Comparison of ENCODE assay signal across 13 mouse cellular contexts in the genomic region with DNA sequence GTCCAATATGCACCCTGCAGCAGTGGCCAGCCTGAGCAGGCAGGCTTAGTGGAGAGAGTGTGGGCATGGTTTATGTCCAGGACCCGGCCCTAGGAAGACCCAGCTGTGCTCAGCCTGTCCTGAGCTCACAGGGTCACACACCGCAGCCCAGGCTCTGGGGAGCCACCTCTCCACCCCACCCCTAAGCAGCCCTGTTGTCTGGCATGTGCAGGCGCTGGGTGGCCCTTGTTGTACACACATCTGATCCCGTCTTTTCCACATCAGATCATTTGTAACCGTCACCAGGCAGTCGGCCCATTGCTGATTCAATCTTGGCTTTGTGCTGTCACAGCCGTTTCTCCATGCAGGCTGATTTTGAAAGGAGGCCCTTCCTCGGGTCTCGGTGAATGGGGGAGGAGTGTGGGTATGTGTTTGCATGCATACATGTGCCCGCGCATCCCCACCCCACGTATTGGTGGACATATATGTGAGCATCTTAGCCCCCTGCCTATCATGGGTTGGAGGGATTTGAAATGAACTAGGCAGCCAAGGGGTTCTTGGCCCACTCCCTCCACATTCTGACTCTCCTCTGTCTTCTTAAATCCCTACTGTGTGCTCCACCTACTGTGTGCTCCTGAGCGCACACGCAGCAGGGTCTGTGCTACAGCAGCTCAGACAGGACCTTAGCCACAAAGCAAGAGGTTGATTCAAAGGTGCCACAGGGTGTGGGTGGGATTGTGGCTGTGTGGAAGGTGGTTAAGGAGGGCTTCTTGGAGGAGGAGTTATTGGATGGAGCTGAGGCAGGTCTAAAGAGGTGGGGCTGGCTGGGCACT. TPM values are rescaled to one million over a fixed set of nuclear protein-coding genes. Genes with fewer than 3 reads are reported as not detected.
DNase-seq lines count a peak whose midpoint lies in the region; ATAC-seq lines count a peak whose summit lies in the region.
"Had no signal": no experiment of that assay in that cellular context is flagged by ENCODE, and none has a peak within 500 bp of the region (broad histone marks: within the 10 kb centered on the region; RNA-seq: fewer than 3 reads in every experiment).

No protein-coding gene starts in this region.

- 0 out of 2 replicates have a peak, but pooled peaks cover 4% of the 10 kb centered on the region for H3K36me3 ChIP-seq in kidney, embryonic 15.5 days
- H3K36me3 ChIP-seq in embryonic facial prominence, embryonic 14.5 days (ENCODE audit: control insufficient read depth, insufficient read depth, low read length) = no peaks in the 10 kb centered on the region
- H3K36me3 ChIP-seq in hindbrain, embryonic 14.5 days (replicated peaks; ENCODE audit: control insufficient read depth, insufficient read depth) = no peaks in the 10 kb centered on the region
- H3K36me3 ChIP-seq in midbrain, embryonic 13.5 days = no peaks in the 10 kb centered on the region

- H3K4me3 ChIP-seq in kidney, embryonic 15.5 days (replicated peaks) = no peak overlapping the region
- no peak overlapping the region for H3K4me3 ChIP-seq in embryonic facial prominence, embryonic 14.5 days (ENCODE audit: low read depth, low read length)
- no peak overlapping the region for H3K4me3 ChIP-seq in hindbrain, embryonic 14.5 days (replicated peaks; ENCODE audit: low read length)
- no peak overlapping the region for H3K4me3 ChIP-seq in midbrain, embryonic 13.5 days (replicated peaks)
- H3K4me3 ChIP-seq: layer of hippocampus, adult 2 months had no signal

- ATAC-seq in kidney, embryonic 15.5 days (replicated peaks; ENCODE audit: low FRiP score) = no peak
- ATAC-seq in embryonic facial prominence, embryonic 14.5 days (ENCODE audit: low read depth) = peak; percentile 34; the same call in 1 of the 2 replicates
- 0 out of 2 replicates have a peak, but pooled peaks have one; percentile 9 for ATAC-seq in hindbrain, embryonic 14.5 days (ENCODE audit: low FRiP score)
- peak; percentile 57 for ATAC-seq in midbrain, embryonic 13.5 days

- H3K9me3 ChIP-seq in kidney, embryonic 15.5 days (replicated peaks) = no peaks in the 10 kb centered on the region
- H3K9me3 ChIP-seq in embryonic facial prominence, embryonic 14.5 days (ENCODE audit: control insufficient read depth, low read length) = no peaks in the 10 kb centered on the region
- no peaks in the 10 kb centered on the region for H3K9me3 ChIP-seq in hindbrain, embryonic 14.5 days (ENCODE audit: control insufficient read depth, low read length)
- no peaks in the 10 kb centered on the region for H3K9me3 ChIP-seq in midbrain, embryonic 13.5 days

- no peaks in the 10 kb centered on the region for H3K27me3 ChIP-seq in kidney, embryonic 15.5 days
- no peaks in the 10 kb centered on the region; the same call in 1 of the 2 replicates for H3K27me3 ChIP-seq in embryonic facial prominence, embryonic 14.5 days (replicated peaks; ENCODE audit: control insufficient read depth, insufficient read depth, low read length)
- no peaks in the 10 kb centered on the region for H3K27me3 ChIP-seq in hindbrain, embryonic 14.5 days (ENCODE audit: control insufficient read depth, insufficient read depth, low read length)
- peaks cover 21% of the 10 kb centered on the region for H3K27me3 ChIP-seq in midbrain, embryonic 13.5 days

- H3K4me1 ChIP-seq in kidney, embryonic 15.5 days = peaks cover 92% of the 10 kb centered on the region
- peaks cover 12% of the 10 kb centered on the region for H3K4me1 ChIP-seq in embryonic facial prominence, embryonic 14.5 days (ENCODE audit: control insufficient read depth, insufficient read depth, low read length)
- peaks cover 54% of the 10 kb centered on the region for H3K4me1 ChIP-seq in hindbrain, embryonic 14.5 days (replicated peaks; ENCODE audit: control insufficient read depth, insufficient read depth, low read length)
- H3K4me1 ChIP-seq in midbrain, embryonic 13.5 days (replicated peaks) = peaks cover 88% of the 10 kb centered on the region

- H3K9ac ChIP-seq in kidney, embryonic 15.5 days = no peak overlapping the region
- H3K9ac ChIP-seq in embryonic facial prominence, embryonic 14.5 days (ENCODE audit: low read depth, low read length) = no peak overlapping the region; the same call in 1 of the 2 replicates
- H3K9ac ChIP-seq in hindbrain, embryonic 14.5 days = peak overlapping the region; percentile 24; the same call in 1 of the 2 replicates
- H3K9ac ChIP-seq in midbrain, embryonic 13.5 days (replicated peaks) = peak overlapping the region; percentile 50

- DNase-seq in kidney, adult 9 months = no peak
- DNase-seq in embryonic facial prominence, embryonic 14.5 days (ENCODE audit: low spot score) = peak; percentile 41
- DNase-seq in hindbrain, embryonic 14.5 days (ENCODE audit: low spot score) = no peak
- no peak for DNase-seq in MN1 (ENCODE audit: low spot score)
- DNase-seq in ovary, postnatal 36 days (ENCODE audit: low spot score) = no peak
- DNase-seq in heart, adult 18-20 months = no peak
- DNase-seq: cerebellum, postnatal 36 days; right cerebral cortex, postnatal 25 days; thymus, adult 2 months had no signal

- WGBS in kidney, embryonic 15.5 days = 53% methylated on average over 14 of the region's 14 CpGs
- 44% methylated on average over 14 of the region's 14 CpGs for WGBS in embryonic facial prominence, embryonic 14.5 days
- WGBS in hindbrain, embryonic 14.5 days = 26% methylated on average over 14 of the region's 14 CpGs
- 16% methylated on average over 14 of the region's 14 CpGs for WGBS in midbrain, embryonic 13.5 days

- H3K4me2 ChIP-seq in kidney, embryonic 15.5 days = no peak overlapping the region
- no peak overlapping the region for H3K4me2 ChIP-seq in embryonic facial prominence, embryonic 14.5 days (ENCODE audit: low read depth, low read length)
- H3K4me2 ChIP-seq in hindbrain, embryonic 14.5 days (replicated peaks) = no peak overlapping the region
- 0 out of 2 replicates have a peak overlapping the region, but pooled peaks have one; percentile 7 for H3K4me2 ChIP-seq in midbrain, embryonic 13.5 days (replicated peaks)

- H3K27ac ChIP-seq in kidney, embryonic 15.5 days = peak overlapping the region; percentile 92
- H3K27ac ChIP-seq in embryonic facial prominence, embryonic 14.5 days (replicated peaks; ENCODE audit: low read depth, low read length) = no peak overlapping the region
- H3K27ac ChIP-seq in hindbrain, embryonic 14.5 days = 0 out of 2 replicates have a peak overlapping the region, but pooled peaks have one; percentile 3
- H3K27ac ChIP-seq in midbrain, embryonic 13.5 days = peak overlapping the region; percentile 63; the same call in 1 of the 2 replicates
- H3K27ac ChIP-seq: layer of hippocampus, adult 2 months had no signal

RNA-seq across cellular contexts. Expression of a gene that starts 16.7 kb away (rescaled TPM):
- polyA plus RNA-seq in kidney, embryonic 15.5 days (2015; fragmentation: Nextera tagmentation; extraction: Ambion mirVana) = 4.4 and 4.7 TPM in 2 replicates
- 1.4 and 1.6 TPM in 2 replicates for polyA plus RNA-seq in embryonic facial prominence, embryonic 14.5 days (2014; fragmentation: Nextera tagmentation; extraction: Ambion mirVana)
- 6.6 and 6.7 TPM in 2 replicates for polyA plus RNA-seq in hindbrain, embryonic 14.5 days (2014; fragmentation: Nextera tagmentation; extraction: Ambion mirVana)
- 5.1 and 6.1 TPM in 2 replicates for polyA plus RNA-seq in midbrain, embryonic 13.5 days (2015; fragmentation: Nextera tagmentation; extraction: Ambion mirVana)
- 1 to 10 TPM; 2.6 to 3.3 TPM for total RNA-seq in heart, adult 18-20 months (2021)
- total RNA-seq: monocyte, adult 5-6 weeks had no signal

Comparison
In these comparisons a context has a peak if more than half of its experiments do, and no peak if none do; other contexts are left out.
1. H3K9ac ChIP-seq: peak in hindbrain, embryonic 14.5 days (single experiment) and midbrain, embryonic 13.5 days (single experiment); none in kidney, embryonic 15.5 days (single experiment) and embryonic facial prominence, embryonic 14.5 days (single experiment).